Mouse (Mus musculus) layer of hippocampus, postnatal 36 days (tissue): ENCODE measurements around the gene Slc44a4. TPM values are rescaled to one million over a fixed set of nuclear protein-coding genes. Genes with fewer than 3 reads are reported as not detected.
"Not testable (repeated sequence)": the region's sequence is repeated elsewhere in the genome, so short reads cannot be mapped to it uniquely, and the experiment has no call there.

Experiments used
- DNase-seq, 2 experiments: peaks; one replicate each; pipeline ENCODE4 v3.0.0; 2022
- total RNA-seq, 2 experiments: library from RNA; stranded (reverse); gene quantifications; 2 replicates each; pipeline ENCODE4 v1.2.3; 2021

Gene Slc44a4
- total RNA-seq, 2 experiments from 2014 or later = 0.28 TPM; not detected in 1

DNA sequence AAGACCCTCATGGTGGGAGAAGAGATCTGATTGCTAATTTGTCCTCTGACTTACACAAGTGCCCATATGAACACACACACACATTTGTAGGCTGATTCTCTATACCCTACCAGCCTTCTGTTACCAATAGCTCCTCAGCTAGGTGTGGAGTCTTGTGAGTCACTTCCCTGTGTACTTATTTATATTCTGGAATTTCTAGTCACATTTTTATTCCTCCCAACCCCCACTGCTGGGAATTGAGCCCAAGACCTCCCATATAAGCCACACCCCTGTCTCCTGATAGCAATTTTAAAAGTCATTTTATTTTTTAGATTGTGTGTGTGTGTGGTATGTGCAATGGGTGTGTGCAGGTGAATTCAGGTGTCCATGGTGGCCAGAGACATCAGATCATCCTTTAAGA lies 30.1 kb downstream of the Slc44a4 start:
- no peak for DNase-seq

DNA sequence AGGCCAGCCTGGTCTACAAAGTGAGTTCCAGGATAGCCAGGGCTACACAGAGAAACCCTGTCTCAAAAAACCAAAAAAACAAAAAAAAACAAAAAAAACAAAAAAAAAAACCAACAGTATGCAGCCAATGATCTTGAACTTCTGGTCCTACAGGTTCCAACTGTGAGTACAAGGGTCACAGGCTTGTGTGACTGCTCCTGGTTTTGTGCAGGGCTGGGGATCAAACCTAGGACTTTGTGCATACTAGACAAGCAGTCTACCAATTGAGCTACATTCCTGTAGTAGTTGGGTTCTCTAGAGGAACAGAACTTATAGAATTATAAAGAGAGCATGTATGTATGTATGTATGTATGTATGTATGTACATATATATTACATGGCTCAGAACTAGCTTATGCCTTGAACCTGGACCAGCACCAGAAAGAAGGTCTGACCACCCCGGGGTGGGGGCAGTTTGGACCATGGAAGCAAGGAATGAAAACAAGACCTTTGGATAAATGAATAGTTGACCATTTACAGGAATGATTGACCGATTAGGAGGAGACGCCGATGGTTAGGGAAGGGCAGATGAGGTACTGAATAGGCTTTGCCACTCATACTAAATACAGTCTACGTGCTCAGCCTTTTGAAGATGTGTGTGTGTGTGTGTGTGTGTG lies 32.3 kb downstream of the Slc44a4 start:
- DNase-seq = no peak

DNA sequence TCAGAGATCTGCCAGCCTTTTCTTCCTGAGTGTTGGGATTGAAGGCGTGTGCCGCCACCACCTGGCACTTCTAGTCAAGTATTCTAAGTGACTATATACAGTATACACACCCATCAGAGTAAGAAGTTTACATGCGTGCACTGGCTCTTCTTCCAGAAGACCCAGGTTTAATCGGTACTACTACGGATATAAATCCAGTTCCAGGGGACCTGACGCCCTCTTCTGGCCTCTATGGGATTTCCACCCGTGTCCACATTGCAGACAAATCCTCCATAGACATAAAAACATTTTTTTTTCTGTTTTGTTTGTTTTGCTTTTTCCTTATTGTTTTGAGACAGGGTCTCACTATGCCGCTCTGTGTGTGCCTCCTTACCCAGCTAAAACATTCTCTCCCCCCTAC lies 33.3 kb downstream of the Slc44a4 start:
- no peak for DNase-seq

DNA sequence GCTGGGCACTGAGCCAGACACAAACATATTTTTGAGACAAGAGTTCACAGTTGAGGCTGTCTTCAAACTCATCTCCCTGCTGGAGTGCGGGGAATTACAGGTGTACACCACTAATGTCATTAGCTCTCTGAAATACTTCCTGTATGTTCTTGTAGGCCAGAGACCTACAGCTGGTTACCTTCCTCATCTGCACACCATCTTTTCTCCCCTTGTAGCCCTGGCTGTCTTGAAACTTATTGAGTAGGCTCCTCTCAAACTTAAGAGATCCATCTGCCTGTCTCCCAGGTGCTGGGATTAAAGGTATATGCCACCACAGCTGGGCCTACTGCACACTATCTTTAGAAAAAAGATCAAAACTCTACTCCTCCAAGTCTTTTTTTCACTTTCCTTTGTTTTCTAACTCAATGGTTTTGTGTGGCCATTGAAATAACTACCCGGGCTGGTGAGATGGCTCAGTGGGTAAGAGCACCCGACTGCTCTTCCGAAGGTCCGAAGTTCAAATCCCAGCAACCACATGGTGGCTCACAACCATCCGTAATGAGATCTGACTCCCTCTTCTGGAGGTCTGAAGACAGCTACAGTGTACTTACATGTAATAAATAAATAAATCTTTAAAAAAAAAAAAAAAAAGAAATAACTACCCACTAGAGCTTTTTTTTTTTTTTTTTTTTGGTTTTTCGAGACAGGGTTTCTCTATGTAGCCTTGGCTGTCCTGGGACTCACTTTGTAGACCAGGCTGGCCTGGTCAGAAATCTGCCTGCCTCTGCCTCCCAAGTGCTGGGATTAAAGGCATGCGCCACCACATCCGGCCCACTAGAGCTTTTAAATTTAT lies 34.7 kb downstream of the Slc44a4 start:
- not testable (repeated sequence) for DNase-seq

DNA sequence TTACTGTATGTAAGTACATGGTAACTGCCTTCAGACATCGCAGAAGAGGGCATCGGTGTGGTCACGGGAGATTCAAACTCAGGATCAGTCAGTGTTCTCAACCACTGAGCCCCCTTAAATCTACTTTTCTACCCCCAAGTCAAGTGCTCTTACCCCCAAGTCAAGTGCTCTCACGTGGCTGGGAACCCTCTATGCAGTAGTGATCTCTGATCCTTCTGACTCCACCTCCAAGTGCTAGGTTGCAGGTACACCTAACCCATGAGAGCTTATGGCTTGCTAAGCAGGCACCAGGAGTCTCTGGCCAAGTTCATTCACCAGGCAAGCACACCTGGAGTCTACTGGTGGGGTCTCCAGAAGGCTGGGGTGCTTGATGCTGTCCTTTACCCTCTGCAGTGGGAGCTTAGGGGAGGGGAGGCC lies 35.3 kb downstream of the Slc44a4 start:
- DNase-seq = no peak

DNA sequence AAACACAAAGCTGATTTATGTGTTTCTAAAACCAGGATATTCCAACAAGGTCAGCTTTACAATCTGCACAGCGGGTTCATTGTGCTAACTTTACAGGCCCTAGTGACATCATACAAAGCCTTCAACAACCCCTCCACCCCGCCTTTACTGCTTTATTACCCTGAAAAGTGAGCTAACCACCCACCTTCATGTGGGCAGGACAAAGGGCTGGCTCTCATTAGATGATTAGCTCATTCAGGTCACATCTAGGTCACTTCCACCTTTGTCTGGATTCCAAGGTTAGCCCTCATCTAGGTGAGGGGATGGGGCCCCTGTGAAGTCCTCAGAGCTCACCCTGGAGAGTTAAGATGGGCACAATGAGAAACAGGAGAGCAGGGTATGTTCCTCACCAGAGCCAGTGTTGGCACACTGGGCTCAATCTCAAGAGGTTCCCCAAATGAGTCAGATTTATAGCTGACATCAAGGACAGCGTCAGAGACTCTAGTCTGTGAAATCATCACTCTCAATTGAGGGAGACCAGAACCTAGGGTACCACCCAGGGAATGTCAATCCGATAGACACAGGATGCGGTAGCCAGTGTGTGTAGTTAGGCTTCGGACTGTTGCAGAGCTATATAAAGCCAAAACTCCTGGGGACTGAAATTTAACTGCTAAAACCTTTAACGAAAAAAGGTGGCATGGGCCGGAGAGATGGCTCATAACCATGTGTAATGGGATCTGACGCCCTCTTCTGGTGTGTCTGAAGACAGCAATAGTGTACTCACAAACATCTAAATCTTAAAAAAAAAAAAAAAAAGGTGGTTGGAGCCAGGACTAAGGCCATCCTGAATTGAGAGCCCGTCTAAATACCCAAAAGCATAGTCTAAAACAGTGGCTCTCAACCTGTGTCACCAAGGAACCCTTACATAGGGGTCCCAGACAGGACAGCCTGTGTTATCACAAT lies 36.5 kb downstream of the Slc44a4 start:
- no peak for DNase-seq

DNA sequence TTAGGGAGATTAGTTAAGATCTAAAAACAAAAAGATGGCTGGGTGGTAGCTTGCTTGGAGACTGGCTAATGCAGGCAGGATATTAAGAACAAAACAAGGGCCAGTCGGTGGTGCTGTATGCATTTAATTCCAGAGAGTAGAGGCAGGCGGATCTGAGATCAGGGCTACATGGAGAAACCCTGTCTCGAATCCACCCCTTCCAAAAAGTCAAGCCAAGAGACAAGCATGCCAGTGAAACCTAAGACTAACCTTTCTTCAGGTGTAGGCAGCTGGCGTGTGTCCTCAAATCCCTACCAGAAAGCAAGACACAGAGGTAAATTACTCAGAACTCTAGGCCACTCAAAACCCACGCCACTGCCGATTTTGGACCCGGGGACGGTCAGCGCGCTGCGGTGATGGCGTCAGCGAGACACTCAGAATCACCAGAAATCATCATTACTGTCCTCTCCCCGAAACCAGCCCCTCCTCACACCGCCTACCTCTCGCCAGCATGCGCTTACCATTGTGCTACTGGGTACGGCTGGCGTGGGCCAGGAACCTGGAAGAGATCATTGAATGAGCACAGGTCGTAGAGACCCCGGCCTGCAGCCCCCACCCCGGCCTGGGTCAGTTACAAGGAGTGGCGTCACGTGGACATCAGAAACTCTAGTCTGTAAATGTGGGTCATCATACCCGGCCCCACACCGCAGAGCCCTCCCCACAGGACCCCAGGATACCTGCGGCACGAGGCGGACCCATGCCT lies 37.5 kb downstream of the Slc44a4 start:
- DNase-seq = no peak

DNA sequence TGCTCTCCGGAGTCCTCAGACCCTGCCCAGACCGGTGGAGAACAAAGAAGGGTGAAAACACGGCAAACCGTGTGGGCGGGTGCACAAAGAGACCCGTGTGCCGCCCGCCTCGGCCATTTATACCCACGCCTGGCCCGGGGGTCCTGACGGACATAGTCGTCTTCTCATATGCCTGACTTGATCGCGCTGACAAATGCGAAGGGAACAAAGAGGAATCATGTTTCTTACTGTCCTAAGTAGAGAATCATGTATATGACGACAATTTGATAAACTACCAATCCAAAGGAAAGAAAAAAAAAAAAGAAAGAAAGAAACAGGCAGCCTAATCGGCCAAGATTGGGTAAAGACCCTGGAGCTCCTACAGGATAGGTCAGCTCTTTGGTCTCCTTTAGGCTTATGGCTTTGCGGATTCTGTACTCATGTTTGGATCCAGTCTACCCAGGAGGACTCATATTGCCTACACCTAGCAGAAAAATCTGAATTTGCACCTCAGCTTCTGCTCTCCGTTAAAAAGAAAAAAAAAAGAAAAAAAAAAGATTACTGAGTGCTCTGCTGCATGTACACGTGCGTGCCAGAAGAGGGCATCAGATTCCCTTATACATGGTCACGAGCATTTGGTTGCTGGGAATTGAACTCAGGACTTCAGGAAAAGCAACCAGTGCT lies 38.2 kb downstream of the Slc44a4 start:
- DNase-seq = peak; percentile 74 to 76

DNA sequence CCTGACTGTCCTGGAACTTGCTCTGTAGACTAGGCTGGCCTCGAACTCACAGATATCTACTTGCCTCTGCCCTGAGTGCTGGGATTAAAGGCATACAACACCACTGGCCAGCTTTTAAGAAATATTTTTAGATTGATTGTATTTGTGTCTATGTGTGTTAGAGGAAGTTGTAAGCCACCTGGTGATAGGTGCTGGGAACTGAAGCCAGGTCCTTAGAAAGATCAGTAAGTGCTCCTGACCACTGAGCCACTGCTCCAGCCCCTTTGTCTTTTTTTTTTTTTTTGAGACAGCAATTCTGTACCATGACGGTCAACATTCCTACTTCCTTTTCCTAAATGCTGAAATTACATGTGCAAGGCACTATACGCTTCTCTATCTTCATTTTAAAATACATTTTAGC lies 39.0 kb downstream of the Slc44a4 start:
- no peak for DNase-seq

DNA sequence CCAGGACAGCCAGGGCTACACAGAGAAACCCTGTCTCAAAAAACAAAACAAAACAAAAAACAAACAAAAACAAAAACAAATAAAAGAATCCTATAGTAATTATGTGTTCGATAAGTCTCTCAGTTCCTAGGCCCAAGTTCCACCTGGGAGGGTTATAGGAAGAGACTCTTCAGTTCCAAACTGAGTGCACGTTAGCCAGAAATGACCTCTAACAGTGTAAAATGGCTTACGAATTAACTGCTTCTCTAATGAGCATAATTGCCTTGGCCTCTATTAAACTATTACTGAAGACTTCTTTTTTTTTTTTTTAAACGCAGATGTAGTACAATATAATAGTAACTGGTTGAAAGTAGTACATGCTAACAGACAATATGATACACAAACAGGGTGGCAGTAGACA lies 39.6 kb downstream of the Slc44a4 start:
- DNase-seq = no peak

DNA sequence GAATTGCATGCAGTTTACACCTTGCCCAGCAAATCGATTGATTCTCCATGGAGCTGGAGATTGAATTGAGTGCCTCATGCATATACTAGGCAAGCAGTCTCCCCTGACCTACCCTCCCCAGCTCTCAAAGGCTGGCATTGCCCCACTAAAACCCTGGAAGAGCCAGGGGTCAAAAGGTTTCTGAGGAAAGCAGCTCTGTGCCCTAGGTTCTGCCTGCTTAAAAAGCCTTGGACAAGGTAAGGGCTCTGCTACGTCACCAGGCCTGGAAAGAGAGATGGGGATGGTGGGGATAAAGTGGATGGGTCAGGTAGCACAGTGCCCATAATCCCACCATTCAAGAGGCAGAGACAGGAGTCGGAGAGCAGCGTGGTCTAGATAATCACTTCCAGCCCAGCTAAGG lies 40.6 kb downstream of the Slc44a4 start:
- DNase-seq = no peak

DNA sequence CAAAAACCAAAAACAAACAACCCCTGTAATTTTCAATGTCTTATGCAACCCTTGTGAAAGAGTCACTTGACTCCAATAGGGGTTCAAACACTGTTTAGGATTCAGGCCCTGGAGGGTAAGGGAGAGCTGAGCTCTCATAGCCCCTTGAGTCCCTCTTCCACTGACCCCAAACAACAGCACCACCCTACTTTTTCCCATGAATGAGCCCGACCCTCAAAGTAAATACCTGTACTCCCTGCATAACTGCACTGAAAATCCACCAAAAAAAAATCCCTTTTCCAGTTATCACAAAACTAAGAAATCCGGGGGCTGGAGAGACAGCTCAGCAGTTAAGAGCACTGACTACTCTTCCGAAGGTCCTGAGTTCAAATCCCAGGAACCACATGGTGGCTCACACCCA lies 41.6 kb downstream of the Slc44a4 start:
- DNase-seq = no peak

DNA sequence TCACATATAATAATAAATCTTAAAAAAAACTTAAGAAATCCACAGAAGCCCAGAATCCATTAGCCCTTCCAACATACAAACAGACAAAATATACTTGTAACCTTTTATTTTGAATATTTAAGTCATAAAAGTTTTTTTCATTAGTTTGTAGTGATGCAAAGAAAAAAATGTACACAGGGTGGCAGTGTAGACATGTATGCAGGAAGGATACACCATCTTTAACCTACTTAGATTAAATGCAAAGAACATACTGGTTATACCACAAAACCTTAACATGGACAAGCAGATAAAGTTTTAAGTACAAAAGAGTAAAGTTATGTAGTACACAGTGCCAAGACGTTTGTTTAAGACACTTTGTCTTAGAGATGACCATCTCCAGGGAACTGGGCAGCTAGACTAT lies 42.1 kb downstream of the Slc44a4 start:
- no peak for DNase-seq

DNA sequence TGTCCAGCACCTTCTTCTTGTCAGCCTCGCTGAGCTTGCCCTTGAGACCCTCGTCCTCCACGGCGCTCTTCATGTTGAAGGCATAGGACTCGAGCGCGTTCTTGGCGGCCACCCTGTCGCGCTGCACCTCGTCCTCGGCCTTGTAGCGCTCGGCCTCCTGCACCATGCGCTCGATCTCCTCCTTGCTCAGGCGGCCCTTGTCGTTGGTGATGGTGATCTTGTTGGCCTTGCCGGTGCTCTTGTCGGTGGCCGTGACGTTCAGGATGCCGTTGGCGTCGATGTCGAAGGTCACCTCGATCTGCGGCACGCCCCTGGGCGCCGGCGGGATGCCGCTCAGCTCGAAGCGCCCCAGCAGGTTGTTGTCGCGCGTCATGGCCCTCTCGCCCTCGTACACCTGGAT lies 43.0 kb downstream of the Slc44a4 start:
- DNase-seq = not testable (repeated sequence)

DNA sequence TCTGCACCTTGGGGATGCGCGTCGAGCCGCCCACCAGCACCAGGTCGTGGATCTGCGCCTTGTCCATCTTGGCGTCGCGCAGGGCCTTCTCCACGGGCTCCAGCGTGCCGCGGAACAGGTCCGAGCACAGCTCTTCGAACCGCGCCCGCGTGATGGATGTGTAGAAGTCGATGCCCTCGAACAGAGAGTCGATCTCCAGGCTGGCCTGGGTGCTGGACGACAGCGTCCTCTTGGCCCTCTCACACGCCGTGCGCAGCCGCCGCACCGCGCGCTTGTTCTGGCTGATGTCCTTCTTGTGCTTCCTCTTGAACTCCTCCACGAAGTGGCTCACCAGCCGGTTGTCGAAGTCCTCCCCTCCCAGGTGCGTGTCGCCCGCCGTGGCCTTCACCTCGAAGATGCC lies 43.7 kb downstream of the Slc44a4 start:
- not testable (repeated sequence) for DNase-seq

DNA sequence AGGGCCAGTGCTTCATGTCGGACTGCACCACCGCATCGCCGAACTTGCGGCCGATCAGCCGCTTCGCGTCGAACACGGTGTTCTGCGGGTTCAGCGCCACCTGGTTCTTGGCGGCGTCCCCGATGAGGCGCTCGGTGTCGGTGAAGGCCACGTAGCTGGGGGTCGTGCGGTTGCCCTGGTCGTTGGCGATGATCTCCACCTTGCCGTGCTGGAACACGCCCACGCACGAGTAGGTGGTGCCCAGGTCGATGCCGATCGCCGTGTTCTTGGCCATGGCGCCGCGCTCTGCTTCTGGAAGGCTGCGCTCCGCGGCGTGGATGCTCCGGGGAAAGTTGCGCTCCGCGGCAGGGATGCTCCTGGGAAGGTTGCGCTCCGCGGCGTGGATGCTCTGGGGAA lies 44.5 kb downstream of the Slc44a4 start:
- not testable (repeated sequence) for DNase-seq

DNA sequence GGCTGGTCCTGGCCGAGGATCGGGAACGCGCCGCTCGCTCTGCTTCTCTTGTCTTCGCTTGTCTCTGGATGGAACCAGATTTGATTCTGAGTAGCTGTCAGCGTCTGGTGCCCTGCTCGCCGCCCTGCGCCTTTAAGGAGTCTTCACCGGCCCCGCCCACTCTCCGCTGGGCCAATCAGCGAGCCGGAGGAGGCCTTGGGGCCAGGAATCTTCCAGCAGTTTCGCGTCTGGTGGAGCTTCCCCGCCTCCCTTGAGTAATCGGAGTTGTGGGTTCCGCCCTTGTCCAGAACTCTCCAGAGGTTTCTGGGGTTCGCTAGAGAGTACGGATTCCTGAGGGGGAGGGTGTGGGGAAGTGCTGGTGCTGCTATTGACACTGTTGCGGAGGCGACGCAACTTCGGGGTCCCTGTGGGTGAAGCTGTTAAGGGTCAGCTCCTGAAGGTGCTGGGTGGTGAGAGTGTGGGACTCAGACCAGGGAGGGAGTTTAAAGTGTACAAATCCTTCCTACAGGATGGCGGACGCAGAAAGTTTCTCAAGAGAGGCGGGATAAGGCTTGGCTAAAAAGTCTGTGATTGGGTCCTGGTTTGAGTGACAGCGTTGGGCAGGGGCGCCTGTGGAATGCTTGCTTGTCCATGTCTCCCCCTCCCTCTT lies 45.0 kb downstream of the Slc44a4 start, which contains the start of gene Hspa1b:
TSS of gene Hspa1b (minus strand) at position 109 of the 649 bp plus-strand sequence.
- peak; percentile 83 to 85 for DNase-seq

DNA sequence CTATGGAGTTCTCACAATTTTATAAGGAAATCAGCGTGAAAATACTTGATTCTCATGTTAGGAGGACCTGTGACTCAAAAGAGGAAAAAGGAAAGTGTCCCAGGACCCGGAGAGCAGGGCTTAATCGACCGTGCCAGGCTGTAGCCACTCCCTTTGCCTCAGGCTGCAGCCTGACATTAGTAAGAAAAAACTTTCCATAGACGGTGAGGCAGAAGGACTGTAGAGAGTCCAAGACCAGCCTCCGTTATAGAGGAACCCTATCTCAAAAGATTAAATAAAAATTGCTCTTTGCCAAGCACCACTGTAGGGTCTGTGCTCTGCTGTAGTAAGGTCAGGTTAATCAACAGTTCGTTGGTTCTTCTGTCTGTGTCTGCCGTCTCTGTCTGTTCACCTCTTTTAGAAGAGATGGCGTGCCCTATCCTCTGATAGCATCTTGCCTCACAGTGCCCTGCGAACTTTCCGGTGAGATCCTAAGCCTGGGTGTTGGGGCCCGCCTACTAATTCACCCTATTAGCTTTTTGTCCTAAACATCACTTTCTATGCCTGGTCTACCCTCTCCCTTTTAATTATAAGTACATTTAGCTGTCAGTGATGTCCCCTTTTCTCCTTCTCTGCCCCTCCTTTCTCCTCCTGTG lies 45.7 kb downstream of the Slc44a4 start:
- DNase-seq = no peak

DNA sequence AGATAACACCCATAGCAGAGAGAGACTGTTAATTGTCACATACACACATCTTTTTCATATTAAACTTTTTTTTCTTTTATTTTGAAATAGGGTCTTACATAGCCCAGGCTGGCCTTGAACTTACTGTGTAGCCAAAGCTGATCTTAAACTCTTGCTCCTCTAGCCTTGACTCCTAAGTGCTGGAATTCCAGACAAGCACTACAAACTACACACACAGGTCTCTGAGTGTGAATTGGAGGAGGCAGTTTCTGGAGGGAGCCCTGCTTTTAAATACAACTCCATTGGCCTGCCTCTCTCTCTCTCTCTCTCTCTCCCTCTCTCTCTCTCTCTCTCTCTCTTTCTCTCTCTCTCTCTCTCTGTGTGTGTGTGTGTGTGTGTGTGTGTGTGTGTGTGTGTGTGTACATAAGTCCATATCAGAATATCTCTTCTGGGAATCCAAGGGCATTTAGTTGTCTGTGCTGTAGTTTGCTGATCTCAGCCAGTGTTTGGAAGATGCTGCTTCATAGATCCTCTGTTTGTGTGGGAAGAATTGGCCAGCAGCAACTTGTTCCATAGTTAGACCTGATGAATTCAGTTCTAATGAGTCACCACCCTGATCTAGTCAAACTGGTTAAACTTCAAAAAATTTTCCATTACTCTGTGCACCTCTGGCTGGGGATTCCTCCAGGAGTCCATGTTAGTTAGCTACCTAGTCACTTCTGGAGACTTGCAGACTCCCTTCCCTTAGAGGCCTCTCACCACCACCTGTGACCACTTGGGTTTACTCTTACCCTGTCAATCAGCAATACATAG lies 46.6 kb downstream of the Slc44a4 start:
- no peak for DNase-seq

DNA sequence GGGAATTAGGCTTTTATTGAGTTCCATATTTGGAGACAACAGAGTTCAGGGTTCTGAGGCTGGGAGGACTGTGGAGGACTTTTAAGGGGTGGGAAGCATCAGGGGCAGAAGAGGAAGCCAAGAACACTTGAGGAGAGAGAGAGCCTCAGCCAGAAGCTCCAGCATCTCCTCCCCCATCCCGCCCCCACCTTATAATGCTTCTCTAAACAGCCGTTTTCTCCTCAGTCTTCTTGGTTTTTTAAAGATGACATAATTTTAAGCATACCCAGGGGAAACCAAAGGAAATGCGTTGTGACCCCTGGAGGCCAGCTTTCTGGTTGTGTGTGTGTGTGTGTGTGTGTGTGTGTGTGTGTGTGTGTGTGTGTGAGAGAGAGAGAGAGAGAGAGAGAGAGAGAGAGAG lies 47.9 kb downstream of the Slc44a4 start:
- DNase-seq = no peak
